Mouse (Mus musculus) midbrain, postnatal 0 days (tissue): ENCODE results near the gene Atf5. TPM values are rescaled to one million over a fixed set of nuclear protein-coding genes. Genes with fewer than 3 reads are reported as not detected.

Source experiments
- ATAC-seq: fragments of 200-750 bp; cut with Nextera tagmentation; 2 replicates; pipeline ENCODE4 v1.8.0; 2017; ENCODE audit warnings: moderate number of reproducible peaks, mild to moderate bottlenecking, moderate TSS enrichment, moderate library complexity; ENCODE audit not compliant: low FRiP score
- DNase-seq: peaks from one replicate; pipeline ENCODE4 v3.0.0-alpha.2; 2015; ENCODE audit warnings: low spot score
- H3K27ac ChIP-seq: fragments of 300-500 bp; sonication (generic); 2 replicates; pipeline ENCODE4 v1.5.1; 2014; ENCODE audit warnings: low read depth, mild to moderate bottlenecking, low read length, mixed read lengths
- H3K27me3 ChIP-seq: fragments of 300-500 bp; sonication (generic); 2 replicates; pipeline ENCODE4 v1.6.1; 2014; ENCODE audit warnings: low read length, control low read depth, mixed read lengths; ENCODE audit not compliant: insufficient read depth
- H3K36me3 ChIP-seq: fragments of 300-500 bp; sonication (generic); 2 replicates; pipeline ENCODE4 v1.6.1; 2014; ENCODE audit warnings: low read length, control low read depth, mixed read lengths; ENCODE audit not compliant: insufficient read depth
- H3K4me1 ChIP-seq: fragments of 300-500 bp; sonication (generic); 2 replicates; pipeline ENCODE4 v1.6.1; 2014; ENCODE audit warnings: mild to moderate bottlenecking, control low read depth, antibody characterized with exemption, low read length, mixed read lengths; ENCODE audit not compliant: insufficient read depth
- H3K4me2 ChIP-seq: fragments of 300-500 bp; sonication (generic); 2 replicates; pipeline ENCODE4 v1.6.1; 2014; ENCODE audit warnings: low read depth, mild to moderate bottlenecking, low read length, mixed read lengths; ENCODE audit not compliant: poor library complexity, severe bottlenecking
- H3K4me3 ChIP-seq: fragments of 300-500 bp; sonication (generic); 2 replicates; pipeline ENCODE4 v1.5.1; 2014; ENCODE audit warnings: low read depth, mild to moderate bottlenecking, low read length, moderate library complexity
- H3K9ac ChIP-seq: fragments of 300-500 bp; sonication (generic); replicated peaks from 2 replicates; pipeline ENCODE4 v1.6.1; 2014; ENCODE audit warnings: mild to moderate bottlenecking, low read length, moderate library complexity, mixed read lengths; ENCODE audit not compliant: poor library complexity, severe bottlenecking
- H3K9me3 ChIP-seq: fragments of 300-500 bp; sonication (generic); 2 replicates; pipeline ENCODE4 v1.6.1; 2016; ENCODE audit warnings: low read length, control low read depth
- CTCF ChIP-seq: IDR thresholded peaks from 2 replicates; pipeline ENCODE4 v1.5.1; 2016; ENCODE audit warnings: antibody characterized with exemption, mild to moderate bottlenecking
- WGBS: fragments of 180-500 bp; shearing (Covaris S2); extraction: QIAGEN DNeasy Blood & Tissue Kit; methylation state at CpG from one replicate; pipeline ENCODE4 v1.1.7; 2014; 5-methylcytosine and 5-hydroxymethylcytosine counted together
- polyA plus RNA-seq: library from polyadenylated mRNA; unstranded; fragments of >200 nt; fragmentation: Nextera tagmentation; extraction: Ambion mirVana; gene quantifications from 2 replicates; pipeline ENCODE4 v1.2.1, GENCODE M21; 2015
- total RNA-seq: library from RNA; depleted of rRNA; stranded (reverse); fragments of >200 nt; gene quantifications from 2 replicates; pipeline ENCODE4 v1.2.3, GENCODE M21; 2014

Gene Atf5
- total and polyA plus RNA-seq, 2 experiments from 2014 or later: 3.7 to 4.8 TPM

DNA sequence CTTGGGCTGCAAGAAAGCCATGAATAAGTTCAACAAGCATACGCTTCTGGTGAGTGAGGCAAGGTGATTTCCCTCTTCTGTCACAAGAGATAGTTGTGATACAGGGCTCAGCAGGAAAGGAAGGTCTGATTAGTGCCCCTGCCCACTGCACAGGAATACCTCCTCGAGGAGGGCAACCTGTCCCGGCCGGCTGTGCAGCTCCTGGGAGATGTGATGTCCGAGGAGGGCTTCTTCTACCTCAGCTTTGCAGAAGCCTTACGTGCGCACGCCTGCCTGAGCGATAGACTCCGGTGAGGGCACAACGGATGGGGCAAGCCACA lies 22.7 kb upstream of the Atf5 start:
- peak overlapping the region; percentile 54 for H3K9ac ChIP-seq
- no peaks in the 10 kb centered on the region for H3K9me3 ChIP-seq
- H3K27me3 ChIP-seq: 0 out of 2 replicates have a peak, but pooled peaks cover 3% of the 10 kb centered on the region
- TF ChIP-seq CTCF: no peak
- H3K4me1 ChIP-seq: 0 out of 2 replicates have a peak, but pooled peaks cover 3% of the 10 kb centered on the region
- ATAC-seq (no peak), DNase-seq (no peak)
- peak overlapping the region; percentile 30 for H3K4me3 ChIP-seq
- 35% methylated on average over 11 of the region's 11 CpGs for WGBS
- H3K27ac ChIP-seq: 0 out of 2 replicates have a peak overlapping the region, but pooled peaks have one; percentile 9
- H3K4me2 ChIP-seq: peak overlapping the region; percentile 54
- H3K36me3 ChIP-seq: peaks cover 36% of the 10 kb centered on the region

DNA sequence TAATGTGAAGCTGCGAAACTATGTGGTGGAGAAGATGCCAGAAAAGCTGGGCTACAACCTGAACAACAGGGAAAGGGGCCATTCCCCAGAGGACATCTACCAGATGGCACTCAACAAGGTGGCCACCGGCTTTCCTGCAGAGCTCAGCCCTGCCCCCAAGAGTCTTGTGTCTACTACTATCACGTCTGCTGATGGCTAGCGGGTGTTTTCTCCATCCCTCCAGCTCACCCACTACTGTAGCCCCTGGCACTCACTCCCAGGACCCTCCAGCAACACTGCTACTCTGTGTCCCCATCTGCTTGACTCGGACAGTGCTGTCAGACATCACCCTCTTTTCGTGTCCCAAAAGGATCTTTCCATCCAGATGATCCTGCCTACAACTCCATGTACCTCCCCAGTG lies 21.6 kb upstream of the Atf5 start:
- H3K4me2 ChIP-seq: no peak overlapping the region
- H3K27ac ChIP-seq: no peak overlapping the region
- H3K4me3 ChIP-seq: no peak overlapping the region
- no peak for TF ChIP-seq CTCF
- 0 out of 2 replicates have a peak, but pooled peaks cover 3% of the 10 kb centered on the region for H3K4me1 ChIP-seq
- peaks cover 25% of the 10 kb centered on the region for H3K36me3 ChIP-seq
- no peaks in the 10 kb centered on the region for H3K9me3 ChIP-seq
- DNase-seq: no peak
- 89% methylated on average over 6 of the region's 6 CpGs for WGBS
- 0 out of 2 replicates have a peak, but pooled peaks cover 3% of the 10 kb centered on the region for H3K27me3 ChIP-seq
- H3K9ac ChIP-seq: no peak overlapping the region
- no peak for ATAC-seq

DNA sequence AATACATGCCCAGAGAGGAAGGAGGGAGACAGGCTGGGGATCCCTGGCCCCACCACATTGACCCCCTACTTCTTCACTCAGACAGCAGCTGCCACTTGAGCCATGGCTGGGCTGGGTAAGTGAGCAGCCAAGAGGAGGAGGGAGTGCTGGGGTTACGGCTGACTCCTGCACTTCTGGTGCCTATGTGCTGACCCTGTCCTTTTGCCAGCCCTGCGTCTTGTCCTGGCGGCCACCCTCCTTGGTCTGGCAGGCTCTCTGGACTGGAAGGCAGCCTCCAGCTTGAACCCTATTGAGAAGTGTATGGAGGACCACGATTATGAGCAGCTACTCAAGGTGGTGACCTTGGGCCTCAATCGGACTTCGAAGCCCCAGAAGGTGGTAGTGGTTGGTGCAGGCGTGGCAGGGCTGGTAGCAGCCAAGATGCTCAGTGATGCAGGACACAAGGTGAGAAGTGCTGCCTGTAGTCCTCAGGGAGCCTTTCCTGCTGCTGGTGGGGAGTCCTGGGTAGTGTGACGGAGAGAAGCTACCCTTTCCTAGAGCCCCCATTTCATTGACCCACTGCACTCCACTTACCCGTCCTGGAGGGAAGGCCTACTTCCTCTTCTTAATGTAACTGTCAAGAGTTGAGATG lies 20.1 kb upstream of the Atf5 start:
- no peak overlapping the region for H3K9ac ChIP-seq
- H3K27ac ChIP-seq: no peak overlapping the region
- no peak for ATAC-seq
- 88% methylated on average over 8 of the region's 9 CpGs for WGBS
- no peak overlapping the region for H3K4me2 ChIP-seq
- H3K9me3 ChIP-seq: no peaks in the 10 kb centered on the region
- 0 out of 2 replicates have a peak, but pooled peaks cover 3% of the 10 kb centered on the region for H3K4me1 ChIP-seq
- 0 out of 2 replicates have a peak, but pooled peaks cover 3% of the 10 kb centered on the region for H3K27me3 ChIP-seq
- no peak for TF ChIP-seq CTCF
- H3K4me3 ChIP-seq: no peak overlapping the region
- H3K36me3 ChIP-seq: peaks cover 19% of the 10 kb centered on the region
- no peak for DNase-seq

DNA sequence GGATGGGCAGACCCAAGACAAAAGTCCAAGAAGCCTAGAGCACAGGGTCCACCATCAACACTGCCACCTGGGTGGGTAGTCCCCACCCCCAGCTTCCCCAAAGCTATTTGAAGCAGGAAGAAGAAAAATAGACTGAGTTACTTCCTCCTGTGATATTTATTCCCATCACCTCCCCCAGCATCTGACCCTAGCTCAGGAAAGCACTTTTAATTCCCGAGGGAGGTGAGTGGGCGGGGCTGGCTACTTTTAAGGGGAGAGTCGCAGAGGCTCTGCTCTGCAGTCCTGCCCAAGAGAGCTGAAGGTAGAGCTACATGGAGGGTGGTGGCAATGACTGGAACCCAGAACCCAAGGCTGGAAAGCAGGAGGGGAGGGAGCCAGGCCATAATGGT lies 19.6 kb upstream of the Atf5 start:
- Histone ChIP-seq H3K9ac (no peak overlapping the region), H3K4me1 (0 out of 2 replicates have a peak, but pooled peaks cover 3% of the 10 kb centered on the region), H3K27me3 (no peaks in the 10 kb centered on the region), H3K36me3 (peaks cover 21% of the 10 kb centered on the region), H3K4me2 (no peak overlapping the region), H3K4me3 (no peak overlapping the region), H3K27ac (no peak overlapping the region), H3K9me3 (no peaks in the 10 kb centered on the region)
- DNase-seq (no peak), ATAC-seq (no peak)
- WGBS: 60% methylated on average over 3 of the region's 3 CpGs
- no peak for TF ChIP-seq CTCF

DNA sequence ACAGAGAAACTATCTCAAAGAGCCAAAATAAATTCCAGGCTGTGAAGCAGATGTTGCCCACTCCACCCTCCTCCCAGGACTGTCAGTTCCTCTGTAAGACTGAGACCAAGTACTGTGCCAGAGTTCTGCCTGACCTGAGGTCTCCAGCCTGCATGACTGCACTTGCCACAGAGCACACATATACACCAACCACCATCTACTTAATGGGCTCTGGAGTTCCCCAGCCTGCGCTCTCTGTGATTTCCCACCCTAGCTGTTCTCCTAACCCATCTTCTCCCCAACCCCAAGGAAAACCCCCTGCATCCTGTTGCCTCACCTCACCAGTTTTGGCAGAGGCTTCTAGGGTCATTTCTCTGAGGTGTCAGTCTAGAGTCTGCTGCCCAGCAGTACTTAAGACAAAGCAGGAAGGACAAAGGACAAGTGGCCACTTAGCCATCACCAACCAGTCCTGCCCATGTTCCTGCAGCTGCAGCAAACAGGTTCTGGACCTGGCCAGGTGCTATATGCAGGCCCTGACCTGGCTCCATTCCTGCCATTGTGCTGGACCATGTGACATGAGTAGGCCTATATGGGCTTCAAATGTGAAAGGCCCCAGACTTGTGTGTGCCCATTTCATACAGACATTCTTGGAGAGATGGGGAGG lies 19.0 kb upstream of the Atf5 start:
- Histone ChIP-seq H3K9ac (no peak overlapping the region), H3K27me3 (no peaks in the 10 kb centered on the region), H3K27ac (no peak overlapping the region), H3K4me2 (no peak overlapping the region), H3K9me3 (no peaks in the 10 kb centered on the region), H3K4me1 (0 out of 2 replicates have a peak, but pooled peaks cover 3% of the 10 kb centered on the region), H3K4me3 (no peak overlapping the region), H3K36me3 (peaks cover 22% of the 10 kb centered on the region)
- DNase-seq (no peak), ATAC-seq (no peak)
- WGBS: 100% methylated on average over 1 of the region's 1 CpGs
- no peak for TF ChIP-seq CTCF

DNA sequence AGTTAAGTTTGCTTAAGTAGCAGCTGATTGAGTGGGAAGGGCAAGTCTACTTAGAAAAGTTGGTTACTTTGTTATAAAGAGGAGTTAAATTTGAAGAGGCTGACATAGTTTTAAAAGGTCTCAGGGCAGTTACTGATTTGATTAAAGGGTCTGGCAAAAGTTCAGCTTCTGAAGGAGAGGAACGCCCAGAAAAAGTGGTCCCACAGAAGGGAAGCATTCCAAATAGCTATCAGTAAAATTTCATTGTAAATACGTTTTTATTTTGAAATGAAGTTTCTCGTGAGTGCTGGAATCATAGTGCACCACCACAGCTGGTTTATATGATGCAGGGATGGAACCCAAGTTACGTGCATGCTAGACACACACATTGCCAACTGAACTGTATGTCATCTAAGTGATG lies 16.3 kb upstream of the Atf5 start:
- H3K4me2 ChIP-seq: no peak overlapping the region
- H3K27me3 ChIP-seq: no peaks in the 10 kb centered on the region
- H3K36me3 ChIP-seq: peaks cover 42% of the 10 kb centered on the region
- H3K27ac ChIP-seq: no peak overlapping the region
- H3K9me3 ChIP-seq: no peaks in the 10 kb centered on the region
- H3K4me1 ChIP-seq: no peaks in the 10 kb centered on the region
- TF ChIP-seq CTCF: no peak
- 78% methylated on average over 4 of the region's 4 CpGs for WGBS
- no peak overlapping the region for H3K4me3 ChIP-seq
- DNase-seq (no peak), ATAC-seq (no peak)
- H3K9ac ChIP-seq: no peak overlapping the region
